Mouse (Mus musculus) spleen, adult 2 months (tissue): Measurements from ENCODE around the gene Lrp5.

Experiments used
- CTCF ChIP-seq: fragments of 200-500 bp; IDR thresholded peaks from 2 replicates; pipeline ENCODE4 v1.5.1; 2011; ENCODE audit warnings: mild to moderate bottlenecking, inconsistent platforms; ENCODE audit not compliant: insufficient read depth, insufficient read length, insufficient replicate concordance; ENCODE audit errors: extremely low read depth
- POLR2A ChIP-seq: fragments of 200-500 bp; IDR thresholded peaks from 2 replicates; pipeline ENCODE4 v1.6.1; 2011; ENCODE audit warnings: low read depth, low read length, inconsistent platforms

GRCm38 (mm10) chr19:3562298-3562697 lies 124.1 kb downstream of the Lrp5 start:
- TF ChIP-seq CTCF (no peak), POLR2A (no peak)
